Mouse (Mus musculus): ENCODE measurements around the gene Eci3.
"Not testable (repeated sequence)": the region's sequence is repeated elsewhere in the genome, so short reads cannot be mapped to it uniquely, and the experiment has no call there.

The Eci3 gene

GRCm38 (mm10) chr13:34963511-34964397 is at the start of gene Eci3:
Eci3 (minus strand) TSS chr13:34963810.
- no peak for DNase-seq

GRCm38 (mm10) chr13:34995925-34996324 is 32.3 kb upstream of the Eci3 start:
- DNase-seq, result no peak

GRCm38 (mm10) chr13:34993983-34994811 is 30.6 kb upstream of the Eci3 start:
- DNase-seq, result peak; percentile 85 to 91

GRCm38 (mm10) chr13:34993595-34993982 is 30.0 kb upstream of the Eci3 start:
- DNase-seq, result no peak

- peak in 1 of 2 experiments; percentile 5 for DNase-seq
These were observed 29.5 kb upstream of the Eci3 start for GRCm38 (mm10) chr13:34993085-34993484.

GRCm38 (mm10) chr13:34991581-34992273 is 28.1 kb upstream of the Eci3 start:
- DNase-seq, result no peak

- DNase-seq, result not testable (repeated sequence)
These were observed 19.9 kb upstream of the Eci3 start for GRCm38 (mm10) chr13:34983479-34983878.

GRCm38 (mm10) chr13:34978635-34979034 is 15.0 kb upstream of the Eci3 start:
- not testable (repeated sequence) for DNase-seq

GRCm38 (mm10) chr13:34977410-34977809 is 13.8 kb upstream of the Eci3 start:
- no peak for DNase-seq

- DNase-seq, result no peak
These were observed 12.5 kb upstream of the Eci3 start for GRCm38 (mm10) chr13:34976116-34976515.

GRCm38 (mm10) chr13:34973770-34974169 is 10.2 kb upstream of the Eci3 start:
- no peak for DNase-seq

GRCm38 (mm10) chr13:34973149-34973548 is 9.5 kb upstream of the Eci3 start:
- DNase-seq, result no peak

GRCm38 (mm10) chr13:34972456-34972855 is 8.8 kb upstream of the Eci3 start:
- DNase-seq, result not testable (repeated sequence)

GRCm38 (mm10) chr13:34965647-34966046 is 2.0 kb upstream of the Eci3 start:
- not testable (repeated sequence) for DNase-seq

- DNase-seq, result no peak
These were observed 1.3 kb upstream of the Eci3 start for GRCm38 (mm10) chr13:34964866-34965265.

- no peak for DNase-seq
These were observed 809 bp upstream of the Eci3 start for GRCm38 (mm10) chr13:34964419-34964818.

GRCm38 (mm10) chr13:34960996-34961770 is 2.4 kb downstream of the Eci3 start:
- no peak for DNase-seq

GRCm38 (mm10) chr13:34958158-34958557 is 5.5 kb downstream of the Eci3 start:
- DNase-seq, result not testable (repeated sequence)

GRCm38 (mm10) chr13:34956901-34957300 is 6.7 kb downstream of the Eci3 start:
- DNase-seq, result no peak

- DNase-seq, result not testable (repeated sequence)
These were observed 12.2 kb downstream of the Eci3 start for GRCm38 (mm10) chr13:34951437-34951836.

- DNase-seq, result no peak
These were observed 21.2 kb downstream of the Eci3 start for GRCm38 (mm10) chr13:34942370-34942769.

All from cerebellum, postnatal 36 days (tissue).